Mouse (Mus musculus) stomach, embryonic 16.5 days (tissue): ENCODE results near the gene Vmn2r68. TPM values are rescaled to one million over a fixed set of nuclear protein-coding genes. Genes with fewer than 3 reads are reported as not detected.

Experiments used
- ATAC-seq: fragments of 200-750 bp; cut with Nextera tagmentation; 2 replicates; pipeline ENCODE4 v1.8.0; 2017; ENCODE audit warnings: moderate number of reproducible peaks, moderate TSS enrichment; ENCODE audit not compliant: insufficient read depth, low FRiP score
- H3K27ac ChIP-seq: fragments of 300-500 bp; sonication (generic); 2 replicates; pipeline ENCODE4 v1.5.1; 2014; ENCODE audit warnings: low read length
- H3K27me3 ChIP-seq: fragments of 300-500 bp; sonication (generic); 2 replicates; pipeline ENCODE4 v1.6.1; 2014; ENCODE audit warnings: low read length, control low read depth, mixed read lengths; ENCODE audit not compliant: control insufficient read depth, insufficient read depth
- H3K36me3 ChIP-seq: fragments of 300-500 bp; sonication (generic); 2 replicates; pipeline ENCODE4 v1.6.1; 2014; ENCODE audit warnings: low read length; ENCODE audit not compliant: control insufficient read depth, insufficient read depth
- H3K4me1 ChIP-seq: fragments of 300-500 bp; sonication (generic); 2 replicates; pipeline ENCODE4 v1.6.1; 2014; ENCODE audit warnings: low read length, control low read depth, mixed read lengths; ENCODE audit not compliant: control insufficient read depth, insufficient read depth
- H3K4me2 ChIP-seq: fragments of 300-500 bp; sonication (generic); 2 replicates; pipeline ENCODE4 v1.6.1; 2014; ENCODE audit warnings: low read depth, low read length, mixed read lengths
- H3K4me3 ChIP-seq: fragments of 300-500 bp; sonication (generic); replicated peaks from 2 replicates; pipeline ENCODE4 v1.5.1; 2014; ENCODE audit warnings: mild to moderate bottlenecking, low read length
- H3K9ac ChIP-seq: fragments of 300-500 bp; sonication (generic); 2 replicates; pipeline ENCODE4 v1.6.1; 2014; ENCODE audit warnings: low read length
- H3K9me3 ChIP-seq: fragments of 300-500 bp; sonication (generic); replicated peaks from 2 replicates; pipeline ENCODE4 v1.6.1; 2016; ENCODE audit warnings: low read length, control low read depth; ENCODE audit not compliant: control insufficient read depth
- polyA plus RNA-seq: library from polyadenylated mRNA; unstranded; fragments of >200 nt; fragmentation: Nextera tagmentation; extraction: Ambion mirVana; gene quantifications from 2 replicates; pipeline ENCODE4 v1.2.1, GENCODE M21; 2015

The Vmn2r68 gene
- polyA plus RNA-seq: not detected in 2 replicates

DNA sequence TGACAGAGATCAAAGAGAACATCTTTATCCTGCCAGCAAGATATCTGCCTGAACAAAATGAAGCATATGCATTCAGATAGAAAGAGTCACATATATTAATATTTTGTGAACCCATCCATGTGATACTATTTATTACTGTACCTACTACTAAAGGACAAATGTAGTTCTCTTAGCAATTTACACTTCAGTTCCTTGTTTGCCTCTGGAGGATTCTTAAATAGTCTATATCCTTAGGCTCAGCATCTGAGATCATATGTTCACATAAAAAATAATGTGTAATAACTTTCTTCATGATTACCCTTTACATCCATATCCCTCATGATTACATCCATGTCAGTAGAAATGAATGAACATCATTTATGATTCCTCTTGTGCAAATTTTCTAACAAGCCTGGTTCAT is at the start of gene Vmn2r68:
Gene Vmn2r68, minus strand, starts transcription at position 101 of the 400 bp plus-strand sequence.
- Histone ChIP-seq H3K27ac (no peak within 1 kb of the TSS), H3K27me3 (no peaks in the 10 kb centered on the region), H3K4me3 (no peak within 1 kb of the TSS), H3K36me3 (no peaks in the 10 kb centered on the region), H3K4me2 (no peak within 1 kb of the TSS), H3K9ac (no peak within 1 kb of the TSS), H3K9me3 (no peaks in the 10 kb centered on the region), H3K4me1 (no peaks in the 10 kb centered on the region)
- no peak for ATAC-seq

Other genes with a start within 250 kb of the Vmn2r68 start
- not detected in 2 replicates for gene Vmn2r66, start 225.5 kb downstream of the Vmn2r68 start, polyA plus RNA-seq
- not detected in 2 replicates for gene Vmn2r67, start 81.8 kb downstream of the Vmn2r68 start, polyA plus RNA-seq
- not detected in 2 replicates for gene Vmn2r69, start 178.1 kb upstream of the Vmn2r68 start, polyA plus RNA-seq